Mouse (Mus musculus) CH12F3 (cell line): Measurements from ENCODE around the gene Pde4d.

Experiments
- in situ Hi-C: fragments of 300-500 bp; cut with MboI; formaldehyde crosslinking; loops from 2 replicates; pipeline ENCODE4 v1.14.3; 2020; ENCODE audit warnings: low sequenced_read_pairs

Gene Pde4d

GRCm38 (mm10) chr13:109136405-109136804 is 686.7 kb downstream of the Pde4d start:
- in situ Hi-C loops, result no loop called here

DNA sequence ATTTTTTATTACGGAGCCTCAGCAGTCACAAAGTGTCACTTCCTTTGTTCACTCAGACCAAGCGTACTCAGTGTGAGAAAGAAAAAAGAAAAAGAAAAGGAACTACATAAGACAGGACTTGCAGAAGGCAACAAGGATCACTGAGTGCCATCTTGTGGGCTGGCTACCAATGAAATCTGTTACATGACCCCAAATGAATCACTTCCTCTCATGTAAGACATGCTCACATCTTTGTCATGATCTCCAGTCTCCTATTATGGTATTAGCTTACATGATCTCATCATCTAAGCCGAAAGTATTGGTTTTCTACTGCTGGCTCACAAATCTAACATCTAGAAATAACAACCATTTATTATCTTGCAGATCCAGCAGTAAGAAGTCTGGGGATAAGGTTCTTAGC is 709.0 kb downstream of the Pde4d start:
- in situ Hi-C loops, result no loop called here

DNA sequence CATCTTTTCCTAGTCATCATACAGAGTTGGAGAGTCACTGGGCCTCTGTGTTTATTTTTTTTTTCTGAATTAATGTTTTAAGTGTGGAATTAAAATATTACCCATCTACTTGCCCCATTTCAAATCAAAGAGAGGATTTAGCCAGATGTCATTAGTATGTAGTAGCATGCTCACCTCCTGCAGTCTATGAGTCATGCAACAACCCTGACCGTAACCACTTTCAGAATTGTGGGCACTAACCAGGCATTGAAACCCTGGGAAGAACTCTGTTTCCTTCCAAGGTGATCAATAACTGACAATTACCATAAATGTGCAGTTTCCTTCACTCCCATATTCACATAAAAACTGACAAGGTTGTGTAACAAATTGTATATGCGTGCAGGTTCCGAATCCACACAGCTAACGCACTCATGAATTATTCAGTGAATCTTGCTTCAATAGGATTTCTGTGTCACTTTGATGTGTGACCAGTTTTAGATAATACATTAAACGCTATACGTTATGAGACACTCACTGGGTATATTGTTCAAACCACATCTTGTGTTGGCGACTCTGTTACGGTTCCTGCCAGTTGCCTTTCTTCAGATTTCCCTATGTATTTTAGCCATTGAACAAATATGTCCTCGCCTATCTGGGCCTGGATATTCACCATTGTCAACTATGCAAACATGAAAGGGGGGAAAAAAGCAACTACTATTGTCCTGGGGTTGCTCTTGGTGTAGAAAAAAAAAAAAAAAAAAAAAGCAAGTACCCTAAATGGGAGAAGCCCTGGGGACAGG is 719.0 kb downstream of the Pde4d start:
- in situ Hi-C loops, result no loop called here

DNA sequence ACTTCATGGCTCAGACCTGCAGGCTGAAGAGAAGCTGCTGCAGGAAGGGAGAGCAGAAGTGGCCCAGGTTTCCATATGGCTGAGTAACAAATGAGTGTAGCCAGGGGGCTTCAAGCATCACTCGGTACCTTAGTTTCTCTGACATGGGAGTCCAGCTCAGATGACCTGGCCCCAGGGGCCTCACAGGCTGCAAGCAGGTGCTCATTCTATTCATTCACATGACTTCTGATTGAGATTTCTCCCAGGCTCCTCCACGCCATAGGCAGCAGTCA is 719.5 kb downstream of the Pde4d start:
- in situ Hi-C loops, result no loop called here

DNA sequence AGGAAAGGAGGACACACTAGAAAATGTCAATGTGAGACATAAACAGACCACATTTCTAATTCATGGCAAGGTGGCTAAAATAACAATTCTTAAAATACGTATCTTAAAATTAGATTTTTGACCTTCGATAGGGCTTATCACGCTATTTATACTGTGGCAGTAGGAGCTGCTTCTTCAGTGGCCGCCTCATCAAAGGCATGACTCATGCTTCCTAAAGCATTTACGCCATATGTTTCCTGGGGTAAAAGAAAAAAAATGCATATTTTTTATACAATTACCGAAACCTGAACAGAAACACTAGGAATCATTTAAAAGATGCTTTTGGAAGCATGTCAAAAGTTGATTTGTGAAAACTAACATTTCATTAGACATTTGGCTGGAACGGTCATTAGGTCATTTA is 721.9 kb downstream of the Pde4d start:
- in situ Hi-C loops, result no loop called here

- in situ Hi-C loops, result no loop called here
These were observed 725.5 kb downstream of the Pde4d start for GRCm38 (mm10) chr13:109175281-109175680.

DNA sequence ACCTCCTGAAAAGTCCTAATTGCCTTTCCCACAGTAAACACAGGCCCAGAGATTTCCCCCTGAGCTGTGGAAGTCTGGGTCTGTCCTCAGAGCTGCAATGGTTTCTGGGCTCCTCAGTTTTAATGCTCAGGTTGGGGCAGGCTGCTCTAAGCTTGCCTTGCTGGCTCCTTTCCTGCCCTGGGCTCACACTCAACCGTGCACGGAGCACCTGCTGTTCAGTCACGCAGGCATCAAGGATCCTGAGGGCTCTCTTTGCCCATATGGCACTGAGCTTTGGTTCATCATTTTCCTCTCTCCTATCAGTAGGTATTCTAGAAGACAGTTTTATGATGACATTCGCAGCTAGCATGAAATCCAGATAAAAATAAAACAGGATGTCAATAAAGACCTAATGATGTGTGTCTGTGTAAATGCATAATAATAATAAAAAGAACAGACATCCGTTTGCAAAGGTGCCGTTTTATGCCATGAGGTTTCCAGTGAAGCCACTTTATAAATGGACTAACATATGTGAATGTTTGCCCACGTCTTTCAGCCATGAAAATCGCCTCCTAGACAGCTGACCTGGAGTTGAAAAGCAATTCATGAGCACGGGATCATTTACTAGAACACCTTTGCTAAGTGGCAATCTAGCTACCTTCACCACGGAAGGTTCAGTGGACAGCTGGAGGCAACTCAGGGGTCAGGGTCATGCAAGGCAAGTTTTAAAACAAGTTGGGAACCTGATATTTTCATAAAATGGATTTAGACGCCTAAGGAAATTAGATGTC is 726.3 kb downstream of the Pde4d start:
- in situ Hi-C loops, result no loop called here

DNA sequence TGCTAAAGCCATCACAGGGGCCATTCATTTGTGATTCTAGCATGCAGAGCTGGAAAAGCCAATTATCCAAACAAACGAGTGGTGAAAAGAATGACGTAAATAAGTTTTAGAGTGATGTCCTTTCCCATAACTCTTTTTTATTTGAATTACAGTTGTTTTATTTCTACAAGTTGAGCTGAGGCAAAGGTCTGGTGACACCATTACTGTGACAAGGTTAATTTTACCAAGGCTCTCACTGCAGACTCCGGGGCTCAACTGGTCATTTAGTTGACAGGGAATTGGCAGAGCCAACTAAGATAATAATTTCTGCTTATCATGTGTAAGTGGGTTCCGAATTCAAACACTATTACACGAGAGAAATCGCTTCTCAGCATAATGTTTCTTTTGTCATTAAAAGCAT is 731.6 kb downstream of the Pde4d start:
- in situ Hi-C loops, result no loop called here

- in situ Hi-C loops, result no loop called here
These were observed 740.9 kb downstream of the Pde4d start for GRCm38 (mm10) chr13:109190652-109191051.

DNA sequence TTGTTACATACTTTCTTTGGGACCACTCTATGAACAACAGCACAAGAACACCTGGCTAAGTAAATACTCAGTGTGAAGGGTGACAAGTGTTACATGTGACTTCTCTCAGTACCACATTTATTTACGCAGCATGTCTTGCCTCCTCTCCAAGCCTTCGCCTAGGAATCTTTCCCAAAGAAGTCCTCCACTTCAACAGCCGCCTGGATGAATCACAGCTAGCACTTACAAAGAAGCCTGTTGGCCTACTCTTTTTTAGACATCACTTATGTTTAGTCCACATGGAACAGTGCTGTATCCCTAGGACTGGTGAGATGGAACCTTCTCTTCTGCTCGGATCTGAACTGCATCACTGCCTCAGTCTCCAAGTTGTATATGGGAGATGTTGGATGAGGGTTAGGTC is 741.4 kb downstream of the Pde4d start:
- in situ Hi-C loops, result no loop called here

DNA sequence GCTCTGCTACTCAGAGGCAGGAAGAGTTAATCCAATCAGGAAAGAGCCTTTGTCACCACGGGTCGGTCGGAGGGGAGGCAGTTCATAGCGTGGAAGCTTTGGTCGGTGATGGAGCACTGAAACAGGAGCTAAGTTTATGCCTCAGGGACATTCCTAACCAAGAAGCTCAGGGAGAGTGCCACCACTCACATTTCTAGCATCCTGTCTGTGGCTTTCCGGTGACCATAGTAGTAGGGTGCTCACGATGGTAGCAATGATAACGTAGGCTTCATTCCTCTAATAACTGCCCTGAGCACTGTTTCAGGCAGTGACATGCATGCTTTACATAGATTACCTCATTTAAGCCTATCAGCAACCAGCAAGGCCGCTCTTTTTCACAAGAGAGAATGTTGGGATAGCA is 755.8 kb downstream of the Pde4d start:
- in situ Hi-C loops, result loop anchor here (25.0 kb wide), 1 partner anchor 1043 kb away; the partner anchor contains the start of genes Ercc8 and Ndufaf2

- in situ Hi-C loops, result loop anchor here (25.0 kb wide), 1 partner anchor 1046 kb away; the partner anchor contains the start of genes Ercc8 and Ndufaf2
These were observed 758.9 kb downstream of the Pde4d start for GRCm38 (mm10) chr13:109208607-109209006.

DNA sequence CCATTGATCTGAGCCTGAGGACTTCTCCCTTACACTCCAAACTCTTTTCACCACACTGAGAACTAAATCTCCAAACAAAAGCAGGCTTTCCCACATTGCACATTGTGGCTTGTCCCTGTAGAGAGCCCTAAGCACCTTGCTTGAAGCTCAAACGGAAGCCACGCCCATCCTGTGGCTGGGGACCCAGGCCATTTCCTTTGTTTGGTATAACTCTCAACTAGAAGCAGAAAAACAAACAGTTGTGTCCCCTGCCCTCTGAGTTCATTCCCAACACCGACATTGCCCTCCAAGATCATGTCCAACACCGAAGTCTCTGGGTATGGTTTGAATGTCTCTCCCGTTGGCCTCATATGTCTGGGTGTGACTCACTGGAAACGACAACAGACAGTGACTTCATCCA is 759.7 kb downstream of the Pde4d start:
- in situ Hi-C loops, result loop anchor here (25.0 kb wide), 1 partner anchor 1047 kb away; the partner anchor contains the start of genes Ercc8 and Ndufaf2

DNA sequence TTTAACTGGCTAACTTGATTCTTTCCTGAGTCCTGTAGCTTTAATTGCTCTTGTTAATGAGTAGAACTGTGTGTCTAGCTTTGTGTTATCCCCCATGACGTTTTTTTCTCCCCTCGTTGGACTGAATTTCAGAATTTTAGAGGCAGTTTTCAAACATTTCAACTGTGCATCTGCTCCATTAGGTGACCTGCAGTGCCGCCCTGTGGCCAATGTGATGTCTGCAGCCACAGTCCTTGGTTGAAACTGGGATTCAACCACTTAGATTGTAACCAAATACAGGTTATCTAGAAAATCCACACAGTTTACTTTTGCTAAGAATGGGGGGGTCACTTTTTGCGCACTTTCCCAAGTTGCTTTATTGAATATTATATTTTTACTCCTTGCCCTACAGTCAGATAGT is 760.7 kb downstream of the Pde4d start:
- in situ Hi-C loops, result loop anchor here (10.0 to 25.0 kb wide), 2 partner anchors 866 to 1048 kb away; partner anchors contain the start of genes Ercc8 and Ndufaf2

- in situ Hi-C loops, result loop anchor here (10.0 to 25.0 kb wide), 2 partner anchors 867 to 1049 kb away; partner anchors contain the start of genes Ercc8 and Ndufaf2
These were observed 761.7 kb downstream of the Pde4d start for GRCm38 (mm10) chr13:109211471-109211870.

DNA sequence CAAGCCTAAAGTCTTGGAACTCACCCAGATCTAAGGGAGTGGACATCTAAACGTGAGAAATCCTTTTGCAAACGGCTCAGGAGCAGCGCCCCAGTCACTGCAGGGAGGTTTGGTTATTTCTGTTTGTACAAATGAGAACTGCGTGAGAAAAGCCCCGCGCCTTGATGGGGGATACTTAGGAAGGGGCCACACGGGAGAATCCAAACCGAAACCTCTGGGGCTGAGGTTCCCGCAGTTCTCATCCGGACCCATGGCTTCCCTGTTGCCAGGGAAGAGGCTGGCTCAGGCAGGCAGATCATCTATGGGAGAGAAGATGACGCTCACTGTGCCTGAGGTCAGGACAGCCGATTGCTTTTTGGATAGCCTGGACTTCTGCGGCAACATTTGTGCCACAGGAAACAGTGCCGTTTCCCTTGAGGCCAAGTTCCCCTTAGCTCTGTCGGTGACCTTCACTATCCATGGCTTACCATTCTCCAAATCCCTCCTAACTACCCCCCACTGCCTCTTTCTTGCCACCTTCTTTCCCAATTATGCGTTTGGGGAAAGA is 762.3 kb downstream of the Pde4d start:
- in situ Hi-C loops, result loop anchor here (10.0 to 25.0 kb wide), 2 partner anchors 867 to 1050 kb away; partner anchors contain the start of genes Ercc8 and Ndufaf2

DNA sequence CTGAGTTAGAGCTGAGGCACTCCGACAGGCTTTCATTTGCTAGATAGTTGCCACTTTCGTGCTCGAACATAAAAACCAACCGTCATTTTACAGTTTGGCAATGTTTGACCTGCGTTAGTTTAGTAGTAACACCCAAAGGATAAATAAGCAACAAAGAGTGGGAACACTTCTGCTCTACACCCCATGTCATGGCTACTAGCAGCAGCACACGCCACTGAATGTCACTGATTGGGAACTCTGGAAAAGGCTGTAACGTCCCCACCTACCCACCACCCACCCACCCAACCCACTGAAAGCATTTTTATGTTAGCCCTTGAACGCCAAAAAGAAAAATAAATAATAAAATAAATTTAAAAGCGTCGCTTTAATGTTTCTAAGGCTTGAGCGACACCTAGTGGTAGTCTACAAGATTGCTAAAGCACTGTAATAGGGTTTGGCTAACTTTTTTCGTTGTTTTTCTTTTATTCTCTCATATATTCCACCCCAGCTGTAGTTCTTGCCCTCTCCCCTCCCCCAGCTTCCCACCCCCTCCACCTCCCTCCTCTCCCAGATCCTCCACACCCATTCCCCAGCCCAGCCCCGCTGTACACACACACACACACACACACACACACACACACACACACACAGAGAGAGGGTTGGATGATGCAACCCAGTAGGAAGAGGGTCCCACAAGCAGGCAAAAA is 763.2 kb downstream of the Pde4d start:
- in situ Hi-C loops, result loop anchor here (10.0 to 25.0 kb wide), 2 partner anchors 868 to 1051 kb away; partner anchors contain the start of genes Ercc8 and Ndufaf2

- in situ Hi-C loops, result loop anchor here (10.0 to 25.0 kb wide), 2 partner anchors 874 to 1057 kb away; partner anchors contain the start of genes Ercc8 and Ndufaf2
These were observed 769.4 kb downstream of the Pde4d start for GRCm38 (mm10) chr13:109219019-109219725.

DNA sequence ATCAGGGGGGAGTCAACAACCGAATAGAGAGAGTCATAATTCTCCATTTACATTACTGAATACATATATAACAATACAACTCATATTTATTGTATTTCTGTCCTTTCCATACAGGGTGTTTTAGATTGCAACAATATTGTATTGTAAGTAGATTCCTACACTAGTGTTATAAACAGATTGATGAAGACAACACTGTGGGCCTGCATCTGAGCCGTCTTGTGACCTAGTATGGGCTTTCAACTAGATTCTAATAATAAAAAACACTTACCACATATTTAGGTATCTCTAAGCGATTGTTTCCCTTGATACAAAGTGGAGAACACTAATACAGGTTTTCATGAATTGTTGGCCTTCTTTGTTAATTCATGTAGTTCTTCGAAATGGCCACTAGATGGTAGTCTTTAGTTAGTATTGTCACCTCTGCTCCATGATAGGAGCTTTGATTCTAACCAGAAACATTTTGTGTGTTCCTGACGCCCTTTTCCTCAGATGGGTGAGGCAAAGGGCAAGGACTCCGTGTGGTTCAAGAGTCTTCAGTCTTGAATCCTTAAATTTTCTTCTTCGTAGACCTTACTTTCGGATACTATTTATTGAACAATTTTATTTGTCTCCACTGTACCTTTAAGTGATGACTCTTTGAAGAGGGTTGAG is 779.3 kb downstream of the Pde4d start:
- in situ Hi-C loops, result no loop called here
